Mouse (Mus musculus) liver, embryonic 13.5 days (tissue): Measurements from ENCODE around the gene Lrrfip2. TPM values are rescaled to one million over a fixed set of nuclear protein-coding genes. Genes with fewer than 3 reads are reported as not detected.

Experiments used
- polyA plus RNA-seq: library from polyadenylated mRNA; unstranded; fragments of >200 nt; fragmentation: Nextera tagmentation; extraction: Ambion mirVana; gene quantifications from 2 replicates; pipeline ENCODE4 v1.2.1, GENCODE M21; 2015

The Lrrfip2 gene
- polyA plus RNA-seq, 1 experiment from 2014 or later: 20.8 TPM

Other genes with a start within 250 kb of the Lrrfip2 start
- gene Als2cl, start 237.7 kb upstream of the Lrrfip2 start, polyA plus RNA-seq: 1.6 and 1.7 TPM in 2 replicates
- gene Tmie, start 237.5 kb upstream of the Lrrfip2 start, polyA plus RNA-seq: 1.3 and 1.6 TPM in 2 replicates
- gene Fam240a, start 200.7 kb upstream of the Lrrfip2 start, polyA plus RNA-seq: not detected in 2 replicates
- gene Tdgf1, start 171.4 kb upstream of the Lrrfip2 start, polyA plus RNA-seq: not detected in 2 replicates
- 0.29 and 0.49 TPM in 2 replicates for gene Lrrc2, start 166.0 kb upstream of the Lrrfip2 start, polyA plus RNA-seq
- 7.1 and 12.1 TPM in 2 replicates for gene Rtp3, start 127.0 kb upstream of the Lrrfip2 start, polyA plus RNA-seq
- gene Ltf, start 98.3 kb upstream of the Lrrfip2 start, polyA plus RNA-seq: 17.7 and 18.7 TPM in 2 replicates
- 12.6 and 16.5 TPM in 2 replicates for gene Ccrl2, start 60.1 kb upstream of the Lrrfip2 start, polyA plus RNA-seq
- 24.7 and 29.3 TPM in 2 replicates for gene Mlh1, start 154.2 kb downstream of the Lrrfip2 start, polyA plus RNA-seq
- gene Epm2aip1, start 154.3 kb downstream of the Lrrfip2 start, polyA plus RNA-seq: 5.9 and 8.8 TPM in 2 replicates
- gene Trank1, start 194.1 kb downstream of the Lrrfip2 start, polyA plus RNA-seq: not detected in 2 replicates